Mouse (Mus musculus) urinary bladder, adult 18-20 months (tissue): Measurements from ENCODE around the gene Chd3.

Experiments
- DNase-seq, 2 experiments: peaks; one replicate each; pipeline ENCODE4 v3.0.0; 2022; ENCODE audit warnings: low spot score in 2 of 2, mixed read lengths in 2 of 2

Gene Chd3

DNA sequence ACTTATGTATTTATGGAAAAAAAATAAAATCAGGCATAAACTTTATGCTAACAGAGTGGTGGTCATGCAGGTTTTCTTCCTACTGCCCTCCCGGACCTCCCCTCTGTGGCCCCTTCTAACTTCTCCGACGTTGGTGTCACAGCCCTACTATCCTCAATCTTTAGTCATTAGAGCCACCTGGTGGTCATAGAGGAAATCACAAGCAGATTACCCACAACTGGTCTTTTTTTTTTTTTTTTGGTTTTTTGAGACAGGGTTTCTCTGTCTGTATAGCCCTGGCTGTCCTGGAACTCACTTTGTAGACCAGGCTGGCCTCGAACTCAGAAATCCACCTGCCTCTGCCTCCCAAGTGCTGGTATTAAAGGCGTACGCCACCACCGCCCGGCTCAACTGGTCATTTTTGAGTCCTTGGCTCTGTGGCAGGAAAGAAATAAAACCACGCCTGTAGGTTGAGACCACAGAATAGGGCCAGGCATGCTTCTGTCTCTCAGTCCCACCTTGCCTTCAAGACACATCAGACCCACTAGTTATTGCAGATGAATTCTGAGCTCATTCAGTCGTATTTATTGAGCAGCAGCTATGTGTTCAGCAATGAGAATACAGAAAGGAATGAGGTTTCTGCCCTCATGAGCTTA, 21.3 kb upstream of the Chd3 start:
- DNase-seq: peak in 1 of 2 experiments; percentile 35

DNA sequence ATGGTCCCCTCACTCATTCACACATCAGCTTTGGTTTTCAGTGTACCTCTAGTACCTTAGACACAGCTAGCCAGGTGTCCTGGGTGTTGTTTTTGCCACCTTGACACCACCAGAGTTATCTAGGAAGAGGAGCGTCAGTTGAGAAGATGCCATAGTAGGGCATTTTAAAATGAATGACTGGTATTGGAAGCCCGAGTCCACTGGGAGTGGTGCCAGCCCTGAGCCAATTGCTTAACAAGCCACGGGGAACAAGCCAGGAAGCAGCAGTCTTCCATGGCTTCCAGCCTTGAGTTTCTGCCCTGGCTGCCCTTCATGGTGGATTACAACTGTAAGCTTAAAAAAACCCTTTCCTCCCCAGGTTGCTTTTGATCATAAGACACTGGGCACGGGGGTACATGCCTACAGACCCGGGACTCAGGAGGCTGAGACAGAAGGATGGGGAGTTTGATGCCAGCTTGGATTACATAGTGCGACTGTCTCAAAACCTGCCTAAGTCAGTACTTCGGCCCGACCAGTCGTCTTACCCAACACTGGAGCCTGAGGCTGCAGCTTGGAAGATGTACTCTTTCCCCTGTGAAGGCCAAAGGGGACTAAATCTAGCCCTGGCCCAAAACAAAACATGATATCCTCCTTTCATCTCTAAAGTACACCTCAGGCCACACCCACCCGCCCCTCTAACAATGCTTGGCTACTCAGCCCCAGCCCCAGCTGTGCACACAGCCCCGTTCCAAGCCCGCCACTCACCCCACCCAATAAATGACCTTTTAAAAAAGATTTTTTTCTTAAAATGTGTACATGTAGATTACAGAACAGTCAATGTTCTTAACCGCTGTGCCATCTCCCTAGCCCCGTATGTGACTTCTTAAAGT, 20.6 kb upstream of the Chd3 start:
- DNase-seq: peak in 1 of 2 experiments; percentile 9

GRCm38 (mm10) chr11:69388680-69389079, 19.5 kb upstream of the Chd3 start:
- DNase-seq: no peak

DNA sequence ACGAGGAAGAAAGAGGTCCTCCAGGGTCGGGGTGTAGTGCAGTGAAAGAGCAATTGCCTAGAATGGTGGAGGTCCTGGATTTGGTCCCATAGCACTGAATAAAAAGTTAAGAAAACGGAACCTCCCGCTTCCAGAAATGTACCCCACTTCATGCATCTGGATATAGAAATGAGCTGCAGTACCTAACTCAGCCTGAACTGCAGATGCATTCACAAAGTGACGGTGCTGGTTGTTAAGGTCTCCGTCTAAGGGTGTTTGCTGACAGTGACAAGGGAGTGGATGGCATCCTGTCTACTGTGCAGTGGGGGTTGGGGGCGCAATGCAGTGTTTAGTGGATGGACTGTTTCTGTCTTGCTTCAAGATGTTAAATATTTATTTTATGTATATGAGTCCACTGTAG, 17.6 kb upstream of the Chd3 start:
- no peak for DNase-seq

DNA sequence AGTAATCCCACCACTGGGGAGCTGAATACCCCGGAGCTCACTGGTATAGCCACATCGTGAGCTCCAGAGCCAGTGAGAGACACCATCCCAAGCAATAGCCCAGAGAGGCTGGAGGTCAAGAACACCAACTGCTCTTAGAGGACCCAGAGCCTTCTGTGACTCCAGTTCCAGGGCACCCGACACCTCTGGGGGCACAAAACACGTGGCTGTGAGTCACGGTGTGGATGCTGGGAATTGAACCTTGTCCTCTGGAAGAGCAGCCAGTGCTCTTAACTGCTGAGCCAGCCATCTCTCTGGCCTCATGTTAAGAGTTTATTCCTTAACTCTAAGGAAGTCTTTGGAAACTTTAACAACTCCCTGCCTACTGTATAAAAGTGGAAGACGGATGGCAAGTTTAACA, 15.8 kb upstream of the Chd3 start:
- no peak for DNase-seq

DNA sequence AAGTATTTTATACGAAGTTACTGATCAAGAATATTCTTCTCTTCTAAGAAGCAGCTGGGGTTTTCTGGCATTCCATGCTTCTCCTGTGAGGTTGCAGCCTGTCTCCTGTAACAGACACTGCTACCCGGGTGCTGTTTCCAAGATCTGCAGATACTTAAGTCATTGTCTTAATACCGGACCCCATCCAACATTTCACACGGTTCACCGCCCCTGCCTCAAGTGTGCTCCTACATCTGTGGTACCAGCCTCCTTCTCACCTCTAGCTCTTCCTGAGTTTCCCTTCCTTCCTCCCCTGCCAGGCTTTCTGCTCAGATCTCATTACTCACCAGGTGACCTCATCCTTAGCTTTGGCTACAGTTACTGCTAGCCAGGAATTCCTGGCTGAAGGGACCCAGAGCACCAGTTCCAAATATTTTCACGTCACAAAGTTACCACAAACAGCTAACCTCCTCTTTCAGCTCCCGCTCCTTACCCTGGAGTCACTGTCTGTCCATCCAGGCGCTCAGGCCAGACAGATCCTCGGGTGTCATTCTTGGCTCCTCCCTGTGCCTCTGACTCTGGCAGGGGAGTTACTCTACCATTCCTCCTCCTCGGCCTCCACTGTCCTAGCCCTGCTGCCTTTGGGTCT, 13.4 kb upstream of the Chd3 start:
- DNase-seq: no peak

DNA sequence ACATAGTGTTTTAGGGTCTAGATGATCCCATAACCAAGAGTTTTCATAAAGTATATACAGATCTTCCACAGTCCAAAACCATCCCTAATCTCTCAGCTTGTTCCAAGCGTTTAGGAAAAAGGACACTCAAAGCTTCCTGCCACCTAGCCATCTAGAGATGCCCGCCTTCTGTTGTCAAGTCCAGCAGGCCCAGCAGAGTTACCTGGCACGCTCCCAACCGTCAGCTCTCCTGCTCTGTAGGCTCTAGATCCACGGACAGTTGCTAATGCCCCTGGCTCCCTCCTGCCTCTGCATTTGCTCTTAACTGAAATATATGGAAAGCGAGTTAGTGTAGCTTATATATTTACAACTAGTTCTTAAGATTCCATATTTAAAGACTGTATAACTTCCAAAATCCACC, 12.2 kb upstream of the Chd3 start:
- DNase-seq: no peak

DNA sequence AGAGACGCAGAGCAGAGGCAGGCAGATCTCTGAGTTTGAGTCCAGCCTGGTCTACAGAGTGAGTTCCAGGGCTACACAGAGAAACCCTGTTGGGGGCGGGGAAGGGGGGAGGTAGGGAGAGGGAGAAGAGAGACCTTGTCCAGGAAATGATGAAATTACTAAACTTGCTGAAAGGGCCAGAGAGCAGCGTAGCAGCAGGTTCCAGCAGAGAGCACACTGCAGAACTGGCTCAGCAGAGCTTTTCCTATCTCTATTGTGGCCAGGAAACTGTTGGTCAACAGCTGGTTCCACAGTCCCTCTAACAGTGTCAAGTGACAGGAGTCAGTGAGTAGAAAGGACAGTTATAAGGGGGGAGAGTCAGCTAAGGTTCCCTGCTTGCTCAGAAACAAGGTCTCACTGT, 10.4 kb upstream of the Chd3 start:
- no peak for DNase-seq

- no peak for DNase-seq
Measured at GRCm38 (mm10) chr11:69377766-69378165, 8.6 kb upstream of the Chd3 start.

- DNase-seq: no peak
Measured at GRCm38 (mm10) chr11:69375646-69376045, 6.4 kb upstream of the Chd3 start.

GRCm38 (mm10) chr11:69373223-69373965, 4.2 kb upstream of the Chd3 start:
- DNase-seq: no peak

DNA sequence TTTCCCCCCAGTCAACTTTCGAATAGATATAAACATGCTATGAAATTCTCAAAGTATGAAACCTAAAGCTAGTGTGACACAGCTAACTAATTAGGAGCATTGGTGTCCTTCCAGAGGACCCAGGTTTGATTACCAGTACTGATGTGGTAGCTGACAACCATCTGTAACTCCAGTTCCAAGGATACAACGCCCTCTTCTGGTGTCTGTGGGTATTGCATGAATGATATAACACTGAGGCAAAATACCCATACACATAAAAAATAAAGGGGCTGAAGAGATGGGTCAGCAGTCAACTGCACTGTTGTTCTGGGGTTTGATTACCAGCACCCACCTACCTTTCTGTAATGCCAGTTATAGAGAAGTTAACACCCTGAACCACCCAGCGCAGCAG, 3.6 kb upstream of the Chd3 start:
- DNase-seq: no peak

GRCm38 (mm10) chr11:69372056-69372779, 3.0 kb upstream of the Chd3 start:
- DNase-seq: no peak

DNA sequence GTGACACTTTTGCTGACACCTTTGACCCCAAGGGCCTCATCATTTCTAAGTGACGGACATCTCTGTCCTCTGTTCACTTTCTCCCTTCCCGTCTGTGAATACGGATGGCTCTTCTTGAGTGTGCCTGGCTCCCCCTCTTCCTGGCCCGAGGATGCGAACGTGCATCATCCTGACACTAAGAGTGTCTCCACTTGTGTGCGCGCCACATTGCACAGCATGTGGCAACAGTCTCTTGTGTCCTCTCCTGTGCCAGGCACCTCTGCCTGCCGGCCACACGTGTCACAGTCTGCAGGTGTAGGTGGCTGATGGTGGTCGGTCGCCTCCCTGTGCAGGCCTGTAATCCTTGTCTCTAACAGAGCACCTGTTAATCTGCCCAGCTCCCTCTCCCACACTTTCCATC, 2.4 kb upstream of the Chd3 start:
- DNase-seq: no peak

DNA sequence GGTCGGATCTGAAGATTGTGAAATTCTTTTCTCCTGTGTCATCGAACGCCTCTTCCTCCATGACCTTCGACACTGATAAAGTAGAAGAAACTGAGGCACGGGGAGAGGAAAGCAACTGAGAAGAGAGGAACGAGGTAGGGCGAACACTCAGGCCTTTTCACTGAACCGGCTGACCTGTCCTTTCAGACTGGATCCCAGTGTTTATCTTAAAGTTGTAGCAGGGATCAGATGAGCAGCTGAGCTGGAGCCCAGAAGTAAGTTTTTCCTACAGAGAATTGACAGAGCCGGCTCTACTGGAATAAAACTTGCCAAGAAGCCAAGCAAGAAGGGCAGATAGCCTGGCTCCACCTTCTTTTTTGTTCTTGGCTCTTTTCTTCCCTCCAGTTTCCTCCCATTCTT, 1.6 kb upstream of the Chd3 start:
- DNase-seq: peak in 1 of 2 experiments; percentile 8

GRCm38 (mm10) chr11:69369990-69370816, 997 bp upstream of the Chd3 start:
- DNase-seq: no peak

- peak in 1 of 2 experiments; percentile 49 for DNase-seq
Measured at GRCm38 (mm10) chr11:69368356-69369214, 621 bp downstream of the Chd3 start.

DNA sequence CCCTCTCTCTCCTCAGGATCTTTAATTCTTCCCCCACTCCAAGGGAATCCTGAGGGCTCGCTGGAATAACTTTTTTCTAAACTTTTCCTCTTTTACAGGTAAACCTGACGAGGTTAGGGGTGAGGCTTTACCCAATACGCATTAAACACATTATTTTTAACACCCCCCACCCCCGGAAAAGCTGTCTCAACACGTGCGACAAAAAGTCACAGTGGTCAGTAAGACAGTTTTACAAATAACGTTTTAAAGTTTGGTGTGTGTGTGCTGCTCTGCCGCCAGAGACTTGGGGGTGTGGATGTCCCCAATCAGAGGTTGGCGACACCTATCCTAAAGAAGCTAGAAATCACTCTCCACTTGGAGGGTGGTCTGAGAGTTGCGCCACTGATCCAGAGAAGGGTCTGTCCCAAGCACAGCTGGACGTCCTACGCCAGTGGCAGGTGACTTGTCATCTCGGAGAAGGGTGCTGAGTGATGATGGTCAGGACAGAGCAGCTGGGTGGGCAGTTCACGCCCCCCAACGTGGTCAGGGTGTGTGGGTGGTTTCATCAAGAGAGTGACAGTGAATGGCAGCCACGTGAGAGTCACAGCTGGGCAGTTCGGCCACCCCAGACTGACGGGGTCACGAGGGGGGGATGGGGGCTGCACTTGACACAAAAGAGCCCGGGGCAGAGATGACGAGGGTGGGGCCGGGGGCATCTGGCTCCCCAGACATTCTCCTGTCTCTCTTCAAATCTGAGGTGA, 1.4 kb downstream of the Chd3 start:
- peak in 1 of 2 experiments; percentile 44 for DNase-seq
